Mouse (Mus musculus): ENCODE results near the gene Zbtb2.

DNA sequence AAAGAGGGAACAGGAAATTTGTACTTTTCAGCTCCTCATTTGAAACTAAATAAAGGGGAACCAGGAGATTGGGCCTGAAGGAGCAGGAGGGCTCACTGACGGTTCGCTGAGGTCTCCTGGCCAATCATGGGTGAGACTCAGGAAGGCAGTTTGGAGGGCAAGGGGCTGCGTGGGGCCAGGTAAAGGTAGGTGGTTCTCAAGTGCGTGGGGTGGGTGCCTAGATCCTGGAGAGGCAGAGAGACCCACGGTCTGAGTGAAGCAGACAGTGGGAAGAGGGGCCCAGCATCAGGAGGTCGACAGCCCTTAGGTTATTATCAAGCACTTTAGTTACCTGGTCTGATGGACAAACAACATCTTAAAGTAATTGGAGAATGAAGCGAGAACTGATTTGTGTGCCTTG lies 13.7 kb downstream of the Zbtb2 start:
- TF ChIP-seq GATA2 (IDR thresholded peaks at IDR 0.05; ENCODE audit: borderline replicate concordance, low read depth, low read length) (no peak), CTCF (IDR thresholded peaks at IDR 0.05; ENCODE audit: low read depth, low read length) (no peak), POLR2AphosphoS5 (IDR thresholded peaks at IDR 0.05; ENCODE audit: insufficient replicate concordance, low read depth, low read length) (no peak), GATA1 (IDR thresholded peaks at IDR 0.05; ENCODE audit: borderline replicate concordance, low read length) (no peak), TAL1 (conservative IDR thresholded peaks at IDR 0.05; ENCODE audit: low read depth, low read length) (no peak)

Data from G1E (cell line).